Mouse (Mus musculus) liver, embryonic 18 days (tissue): ENCODE measurements around the gene Gm21149. TPM values are rescaled to one million over a fixed set of nuclear protein-coding genes. Genes with fewer than 3 reads are reported as not detected.

Experiments used
- polyA plus RNA-seq: library from polyadenylated mRNA; depleted of rRNA; stranded (reverse); fragments of >200 nt; gene quantifications from 2 replicates; pipeline ENCODE4 v1.2.3, GENCODE M21; 2012; rRNA removed

Gm21149 gene
- 0.02 TPM in 1 of 2 replicates, not detected in the other for polyA plus RNA-seq

GRCm38 (mm10) chr5:15476423-15476822 lies at the start of gene Gm21149:
Gm21149 (minus strand) TSS chr5:15476523.

Other genes with a start within 250 kb of the Gm21149 start
- not detected in 2 replicates for gene Gm21190, start 52.7 kb upstream of the Gm21149 start, polyA plus RNA-seq
- gene Gm21083, start 100.8 kb upstream of the Gm21149 start, polyA plus RNA-seq: not detected in 2 replicates
- gene Speer4d, start 142.5 kb upstream of the Gm21149 start, polyA plus RNA-seq: not detected in 2 replicates
- gene 4930572O03Rik, start 180.5 kb upstream of the Gm21149 start, polyA plus RNA-seq: not detected in 2 replicates
- gene Speer4c, start 237.7 kb upstream of the Gm21149 start, polyA plus RNA-seq: not detected in 2 replicates